Mouse (Mus musculus) ovary, adult 10 weeks (tissue): ENCODE results near the gene Crtc2. TPM values are rescaled to one million over a fixed set of nuclear protein-coding genes. Genes with fewer than 3 reads are reported as not detected.

ENCODE experiments used
- polyA plus RNA-seq: library from polyadenylated mRNA; stranded (reverse); fragments of 350-450 nt; fragmentation: Illumina TruSeq; extraction: RNeasy Lipid Tissue Mini Kit (QIAGEN cat#74804); gene quantifications from one replicate; pipeline ENCODE4 v1.2.3, GENCODE M21; 2014

Gene Crtc2
- 6.5 TPM for polyA plus RNA-seq

GRCm38 (mm10) chr3:90253653-90254418, at the start of gene Crtc2:
Gene Crtc2, plus strand, starts transcription at chr3:90254163.

GRCm38 (mm10) chr3:90213377-90213866, 40.5 kb upstream of the Crtc2 start, which contains the start of the genes Rps27 and Rab13:
Gene Rps27, minus strand, starts transcription at chr3:90213651.
Gene Rab13, plus strand, starts transcription at chr3:90213695.

GRCm38 (mm10) chr3:90231507-90232333, 22.2 kb upstream of the Crtc2 start, which contains the start of gene Jtb:
Gene Jtb, plus strand, starts transcription at chr3:90231597.

GRCm38 (mm10) chr3:90242984-90243775, 10.8 kb upstream of the Crtc2 start, which contains the start of gene Creb3l4:
Gene Creb3l4, minus strand, starts transcription at chr3:90243512.

GRCm38 (mm10) chr3:90247960-90248745, 5.8 kb upstream of the Crtc2 start, which contains the start of gene Slc39a1:
Gene Slc39a1, plus strand, starts transcription at chr3:90248172.

GRCm38 (mm10) chr3:90265034-90265931, 11.3 kb downstream of the Crtc2 start, which contains the start of gene Dennd4b:
Gene Dennd4b, plus strand, starts transcription at chr3:90265185.

GRCm38 (mm10) chr3:90292345-90293275, 38.6 kb downstream of the Crtc2 start, which contains the start of gene Gatad2b:
Gene Gatad2b, plus strand, starts transcription at chr3:90293178.

Other genes starting within 250 kb of the Crtc2 start
- 132 TPM for gene 4933434E20Rik, start 202.5 kb upstream of the Crtc2 start, polyA plus RNA-seq
- 137 TPM for gene Ubap2l, start 201.5 kb upstream of the Crtc2 start, polyA plus RNA-seq
- 273 TPM for gene Tpm3, start 181.5 kb upstream of the Crtc2 start, polyA plus RNA-seq
- gene Nup210l, start 150.0 kb upstream of the Crtc2 start, polyA plus RNA-seq: 0.17 TPM
- gene Rps27, start 40.5 kb upstream of the Crtc2 start, polyA plus RNA-seq: 2,493 TPM
- 13.7 TPM for gene Rab13, start 40.5 kb upstream of the Crtc2 start, polyA plus RNA-seq
- gene Jtb, start 22.6 kb upstream of the Crtc2 start, polyA plus RNA-seq: 97.8 TPM
- gene Creb3l4, start 10.7 kb upstream of the Crtc2 start, polyA plus RNA-seq: 4.3 TPM
- 139 TPM for gene Slc39a1, start 6.0 kb upstream of the Crtc2 start, polyA plus RNA-seq
- gene Dennd4b, start 11.0 kb downstream of the Crtc2 start, polyA plus RNA-seq: 1.3 TPM
- 103 TPM for gene Gatad2b, start 39.0 kb downstream of the Crtc2 start, polyA plus RNA-seq
- not detected for gene Slc27a3, start 135.8 kb downstream of the Crtc2 start, polyA plus RNA-seq
- gene Ints3, start 179.5 kb downstream of the Crtc2 start, polyA plus RNA-seq: 24.1 TPM
- 36.4 TPM for gene Npr1, start 211.7 kb downstream of the Crtc2 start, polyA plus RNA-seq
- 94.7 TPM for gene Ilf2, start 222.0 kb downstream of the Crtc2 start, polyA plus RNA-seq
- 154 TPM for gene Snapin, start 236.9 kb downstream of the Crtc2 start, polyA plus RNA-seq